Mouse (Mus musculus): ENCODE results near the gene Rbx1. TPM values are rescaled to one million over a fixed set of nuclear protein-coding genes. Genes with fewer than 3 reads are reported as not detected.
A peak's percentile ranks its signal among the peaks of the same experiment; 100 is the strongest.

The Rbx1 gene
- total RNA-seq, 2 experiments from 2014 or later: 91.0 to 92.4 TPM

DNA sequence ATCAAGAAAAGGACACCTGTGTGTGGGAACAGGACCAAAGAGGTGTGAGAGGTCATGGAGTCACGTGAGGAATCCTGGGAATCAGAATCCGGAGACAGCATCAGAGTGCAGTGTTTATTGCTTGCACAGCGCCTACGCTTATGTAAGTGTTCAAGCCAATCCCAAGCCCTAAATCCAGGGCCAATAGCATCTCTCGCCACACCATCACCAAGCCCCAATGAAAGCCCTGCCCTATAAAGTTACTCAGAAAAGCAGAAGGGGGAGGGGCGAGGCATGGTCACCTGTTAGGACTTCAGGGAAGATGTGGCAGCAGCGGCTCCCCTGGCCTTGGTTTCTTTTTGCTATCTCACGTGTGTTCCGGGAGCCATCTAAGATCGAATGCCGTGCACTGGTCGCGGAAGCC lies 14.9 kb downstream of the Rbx1 start:
- intact Hi-C loops (cut with DNase I): no loop called here
- peak in 1 of 2 experiments; percentile 25 for DNase-seq

GRCm38 (mm10) chr15:81482966-81483365 lies 16.9 kb downstream of the Rbx1 start:
- DNase-seq: no peak
- intact Hi-C loops (cut with DNase I): no loop called here

- intact Hi-C loops (cut with DNase I): no loop called here
- no peak for DNase-seq
These were observed 17.6 kb downstream of the Rbx1 start for GRCm38 (mm10) chr15:81483691-81484090.

- no peak for DNase-seq
- intact Hi-C loops (cut with DNase I): no loop called here
These were observed 19.4 kb downstream of the Rbx1 start for GRCm38 (mm10) chr15:81485483-81485882.

DNA sequence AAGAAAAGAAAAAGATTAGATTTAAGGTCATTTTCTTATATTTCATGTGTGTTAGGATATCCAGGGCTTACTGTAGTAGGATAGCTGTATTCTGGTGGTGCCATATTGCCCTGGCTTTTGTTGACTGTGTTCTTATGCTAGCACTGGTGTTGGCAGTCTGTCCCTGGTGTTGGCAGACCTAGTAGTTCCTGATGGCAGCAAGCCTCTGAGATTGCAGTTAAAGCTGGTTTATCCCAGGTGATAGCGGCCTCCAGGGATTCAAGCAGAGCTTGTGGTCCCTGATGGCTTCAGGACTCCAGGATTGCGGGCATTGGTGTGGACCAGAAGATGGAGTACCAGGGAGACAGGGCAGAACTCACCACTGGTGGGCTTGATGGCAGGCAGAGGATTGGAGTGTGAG lies 37.4 kb downstream of the Rbx1 start:
- intact Hi-C loops (cut with DNase I): no loop called here
- DNase-seq: no peak

GRCm38 (mm10) chr15:81503995-81504394 lies 37.9 kb downstream of the Rbx1 start:
- intact Hi-C loops (cut with DNase I): no loop called here
- DNase-seq: no peak

GRCm38 (mm10) chr15:81507201-81507600 lies 41.1 kb downstream of the Rbx1 start:
- intact Hi-C loops (cut with DNase I): no loop called here
- no peak for DNase-seq

- no peak for DNase-seq
- intact Hi-C loops (cut with DNase I): no loop called here
These were observed 44.5 kb downstream of the Rbx1 start for GRCm38 (mm10) chr15:81510621-81511020.

DNA sequence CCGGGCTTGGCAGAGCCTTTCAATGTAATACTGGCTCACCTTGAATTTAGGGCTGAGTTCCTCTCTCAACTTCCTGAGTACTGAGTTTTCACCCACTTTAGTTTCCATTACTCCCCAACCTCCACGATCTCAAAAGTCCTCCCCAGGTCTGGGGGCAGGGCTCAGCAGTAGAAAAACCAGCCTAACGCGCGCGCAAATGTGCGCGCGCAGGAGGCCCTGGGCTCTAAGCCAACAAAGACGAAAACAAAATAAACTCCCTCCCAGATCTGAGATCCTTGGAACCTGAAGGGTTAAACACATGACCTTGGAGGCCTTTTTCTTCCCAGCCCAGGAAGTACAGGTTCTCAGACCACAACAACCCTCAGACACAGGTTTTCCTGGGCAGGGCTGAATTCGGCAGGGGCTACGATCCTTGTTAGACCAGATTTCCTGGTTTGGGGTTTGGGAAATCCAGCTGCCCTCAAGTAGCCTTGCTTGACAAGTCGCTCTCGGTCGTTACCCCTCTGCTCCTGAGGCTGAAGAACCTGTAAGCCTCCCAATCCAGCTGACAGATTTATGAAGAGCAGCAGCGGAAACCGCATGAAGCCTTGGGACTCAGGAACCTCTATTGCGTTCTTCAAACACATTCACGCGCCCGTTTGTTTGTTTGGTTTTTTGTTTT lies 45.6 kb downstream of the Rbx1 start:
- DNase-seq: peak in 1 of 2 experiments; percentile 19
- intact Hi-C loops (cut with DNase I): no loop called here

GRCm38 (mm10) chr15:81514111-81514971 lies 48.2 kb downstream of the Rbx1 start:
- peak; percentile 78 to 79 for DNase-seq
- intact Hi-C loops (cut with DNase I): no loop called here

GRCm38 (mm10) chr15:81515221-81515620 lies 49.1 kb downstream of the Rbx1 start:
- no peak for DNase-seq
- intact Hi-C loops (cut with DNase I): no loop called here

DNA sequence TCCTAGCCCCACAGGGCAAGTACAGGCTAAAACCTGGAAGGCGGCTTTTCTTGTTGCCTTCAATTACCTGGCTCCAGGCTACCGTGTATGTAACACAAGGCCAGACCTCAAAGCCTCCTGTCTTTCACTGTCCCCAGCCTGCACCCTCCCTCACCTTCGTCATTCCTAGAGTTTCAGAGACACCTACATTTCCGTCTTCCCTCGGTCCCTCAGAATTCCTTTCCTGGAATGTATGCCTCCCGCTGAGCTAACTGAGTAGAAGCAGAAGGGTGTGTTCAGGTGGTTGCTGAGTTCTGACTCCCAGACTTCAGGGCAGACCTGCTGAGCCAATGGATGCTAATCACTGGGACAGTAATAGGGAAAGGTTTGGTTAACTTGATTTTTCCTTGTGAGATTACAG lies 51.9 kb downstream of the Rbx1 start:
- no peak for DNase-seq
- intact Hi-C loops (cut with DNase I): no loop called here

GRCm38 (mm10) chr15:81518761-81519160 lies 52.7 kb downstream of the Rbx1 start:
- DNase-seq: no peak
- intact Hi-C loops (cut with DNase I): no loop called here

GRCm38 (mm10) chr15:81522036-81522751 lies 56.1 kb downstream of the Rbx1 start:
- DNase-seq: peak; percentile 22 to 55
- intact Hi-C loops (cut with DNase I): no loop called here

GRCm38 (mm10) chr15:81522761-81523168 lies 56.7 kb downstream of the Rbx1 start:
- no peak for DNase-seq
- intact Hi-C loops (cut with DNase I): no loop called here

- intact Hi-C loops (cut with DNase I): no loop called here
These were observed 57.2 kb downstream of the Rbx1 start for GRCm38 (mm10) chr15:81523169-81523871.

DNA sequence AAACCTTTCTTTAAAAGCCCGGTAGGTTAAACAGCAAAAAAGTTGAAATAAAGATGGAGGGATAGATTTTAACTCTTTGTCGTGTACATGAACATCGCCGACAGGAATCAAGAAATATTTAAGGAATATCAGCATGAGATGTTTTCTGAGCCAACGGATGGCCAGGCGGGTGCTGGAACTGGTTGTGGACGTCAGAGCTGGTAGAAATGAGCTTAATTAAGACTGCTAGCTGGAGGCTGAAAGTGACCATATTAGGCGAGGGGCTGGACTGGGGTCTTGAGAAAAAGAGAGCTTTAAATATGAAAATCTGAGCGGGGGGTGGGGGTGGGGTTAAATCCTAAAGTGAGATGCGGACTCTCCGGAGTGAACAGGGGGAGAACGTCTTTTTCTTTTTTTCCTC lies 57.8 kb downstream of the Rbx1 start:
- no peak for DNase-seq
- intact Hi-C loops (cut with DNase I): no loop called here

More at GRCm38 (mm10) chr15:81523169-81523871, 57.2 kb downstream of the Rbx1 start:
- DNase-seq: peak; percentile 86 to 88
